Mouse (Mus musculus): ENCODE measurements around the gene Mrvi1. TPM values are rescaled to one million over a fixed set of nuclear protein-coding genes. Genes with fewer than 3 reads are reported as not detected.

Gene Mrvi1
- 0.79 and 0.89 TPM in 2 replicates for polyA plus RNA-seq (2015; fragmentation: Nextera tagmentation; extraction: Ambion mirVana)

- Histone ChIP-seq H3K27me3 (no peaks in the 10 kb centered on the region), H3K9me3 (no peaks in the 10 kb centered on the region), H3K4me1 (replicated peaks) (peaks cover 13% of the 10 kb centered on the region), H3K27ac (peak within 1 kb of the TSS; percentile 48; the same call in 1 of the 2 replicates), H3K36me3 (no peaks in the 10 kb centered on the region), H3K9ac (peak within 1 kb of the TSS; percentile 24; the same call in 1 of the 2 replicates), H3K4me3 (no peak within 1 kb of the TSS), H3K4me2 (no peak within 1 kb of the TSS)
- 68% methylated on average over 7 of the region's 7 CpGs for WGBS
- ATAC-seq (ENCODE audit: low FRiP score): no peak
Observed at GRCm38 (mm10) chr7:110982053-110982705, at the start of gene Mrvi1. Mrvi1 (minus strand) TSS chr7:110982461.

DNA sequence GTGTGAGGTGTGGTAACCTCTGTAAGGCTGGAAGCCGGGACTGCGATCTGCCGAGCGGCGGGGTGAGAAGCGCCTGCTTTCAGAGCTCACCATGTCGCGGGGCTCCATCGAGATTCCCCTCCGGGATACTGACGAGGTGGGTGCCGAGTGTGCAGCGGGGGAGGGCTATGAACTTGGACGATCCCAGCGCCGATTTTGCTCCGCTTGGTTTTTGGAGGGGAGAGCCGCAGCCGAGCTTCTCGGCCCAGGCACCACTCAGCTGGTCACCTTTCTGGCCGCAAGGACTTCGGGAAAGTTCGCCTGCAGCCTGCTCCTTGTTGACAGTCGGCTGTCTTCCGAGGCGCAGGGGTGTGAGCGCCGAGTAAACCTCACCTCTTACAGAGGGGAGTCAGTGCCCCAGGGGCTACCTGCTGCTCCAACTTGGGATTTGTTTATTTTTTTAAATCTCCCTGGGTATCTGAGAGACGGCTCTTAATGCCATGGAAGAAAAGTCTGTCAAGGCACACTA is 46.8 kb upstream of the Mrvi1 start:
- peak overlapping the region; percentile 96 for H3K27ac ChIP-seq
- H3K4me2 ChIP-seq: peak overlapping the region; percentile 66
- no peaks in the 10 kb centered on the region for H3K9me3 ChIP-seq
- peak overlapping the region; percentile 88 for H3K9ac ChIP-seq
- H3K4me1 ChIP-seq (replicated peaks): peaks cover 21% of the 10 kb centered on the region
- peak; percentile 64 for ATAC-seq (ENCODE audit: low FRiP score)
- WGBS: under 1% methylated on average over 29 of the region's 29 CpGs
- H3K36me3 ChIP-seq: peaks cover 26% of the 10 kb centered on the region
- H3K27me3 ChIP-seq: no peaks in the 10 kb centered on the region
- peak overlapping the region; percentile 79 for H3K4me3 ChIP-seq

GRCm38 (mm10) chr7:111028281-111029045 is 46.2 kb upstream of the Mrvi1 start, which contains the start of gene Ctr9:
Ctr9 (plus strand) TSS chr7:111028951.
- WGBS: 7% methylated on average over 45 of the region's 45 CpGs
- H3K36me3 ChIP-seq: peaks cover 21% of the 10 kb centered on the region
- peak within 1 kb of the TSS; percentile 96 for H3K27ac ChIP-seq
- peak within 1 kb of the TSS; percentile 88 for H3K9ac ChIP-seq
- peak; percentile 98 for ATAC-seq (ENCODE audit: low FRiP score)
- H3K4me2 ChIP-seq: peak within 1 kb of the TSS; percentile 66
- no peaks in the 10 kb centered on the region for H3K27me3 ChIP-seq
- H3K9me3 ChIP-seq: no peaks in the 10 kb centered on the region
- peak within 1 kb of the TSS; percentile 79 for H3K4me3 ChIP-seq
- peaks cover 24% of the 10 kb centered on the region for H3K4me1 ChIP-seq (replicated peaks)

DNA sequence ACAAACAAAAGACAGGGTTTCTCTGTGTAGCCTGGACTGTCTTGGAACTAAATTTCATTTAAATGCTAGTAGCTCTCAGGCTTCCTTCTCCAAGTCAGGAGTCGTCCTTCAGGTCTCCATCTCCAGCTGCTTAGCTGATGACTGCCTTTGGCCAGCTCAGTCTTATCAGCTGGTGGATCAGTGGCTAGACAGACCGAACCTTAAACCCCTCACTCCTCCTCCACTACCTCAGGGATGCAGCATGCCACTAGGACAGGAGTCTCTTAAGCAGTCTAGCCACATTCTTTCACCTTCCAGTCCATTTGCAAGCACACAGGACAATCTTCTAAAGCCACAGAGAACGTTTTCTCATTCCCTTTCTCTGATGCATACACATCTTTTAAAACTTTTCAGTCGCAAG is 42.7 kb upstream of the Mrvi1 start:
- ATAC-seq (ENCODE audit: low FRiP score): no peak

GRCm38 (mm10) chr7:111024068-111024594 is 41.9 kb upstream of the Mrvi1 start:
- Histone ChIP-seq H3K9me3 (no peaks in the 10 kb centered on the region), H3K4me1 (replicated peaks) (peaks cover 9% of the 10 kb centered on the region), H3K4me2 (no peak overlapping the region), H3K27ac (0 out of 2 replicates have a peak overlapping the region, but pooled peaks have one; percentile 46), H3K27me3 (no peaks in the 10 kb centered on the region), H3K9ac (0 out of 2 replicates have a peak overlapping the region, but pooled peaks have one; percentile 39), H3K36me3 (no peaks in the 10 kb centered on the region), H3K4me3 (no peak overlapping the region)
- WGBS: 13% methylated on average over 8 of the region's 8 CpGs
- no peak for ATAC-seq (ENCODE audit: low FRiP score)

More for the DNA sequence above, 42.7 kb upstream of the Mrvi1 start:
- no peaks in the 10 kb centered on the region for H3K9me3 ChIP-seq
- H3K4me3 ChIP-seq: no peak overlapping the region
- no peak overlapping the region for H3K4me2 ChIP-seq
- no peak overlapping the region for H3K9ac ChIP-seq
- no peaks in the 10 kb centered on the region for H3K36me3 ChIP-seq
- H3K4me1 ChIP-seq (replicated peaks): peaks cover 15% of the 10 kb centered on the region
- 69% methylated on average over 4 of the region's 4 CpGs for WGBS
- no peaks in the 10 kb centered on the region for H3K27me3 ChIP-seq
- no peak overlapping the region for H3K27ac ChIP-seq

DNA sequence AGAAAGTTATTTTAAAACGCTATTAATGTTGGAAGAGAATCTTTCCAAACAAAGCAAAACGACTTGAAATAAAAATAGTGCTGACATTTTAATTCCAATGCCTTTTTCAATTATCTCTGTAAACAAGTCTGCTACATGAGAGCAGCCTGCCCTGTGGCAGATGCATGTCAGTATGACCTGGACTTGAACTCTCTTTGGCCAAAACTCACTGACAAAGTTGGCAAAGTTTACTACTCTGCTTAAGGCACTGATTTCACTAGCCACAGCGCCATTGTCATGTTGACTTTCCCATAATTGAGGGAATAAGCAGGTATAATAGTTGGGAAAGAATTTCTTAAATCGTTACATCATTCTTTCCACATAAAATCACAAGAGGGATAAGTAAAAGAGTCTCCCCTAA is 38.6 kb upstream of the Mrvi1 start:
- H3K36me3 ChIP-seq: no peaks in the 10 kb centered on the region
- H3K4me2 ChIP-seq: no peak overlapping the region
- H3K4me1 ChIP-seq (replicated peaks): peaks cover 7% of the 10 kb centered on the region
- H3K27ac ChIP-seq: no peak overlapping the region
- 87% methylated on average over 4 of the region's 4 CpGs for WGBS
- no peak overlapping the region for H3K9ac ChIP-seq
- H3K27me3 ChIP-seq: no peaks in the 10 kb centered on the region
- H3K9me3 ChIP-seq: no peaks in the 10 kb centered on the region
- no peak for ATAC-seq (ENCODE audit: low FRiP score)
- H3K4me3 ChIP-seq: no peak overlapping the region

- H3K9ac ChIP-seq: no peak overlapping the region
- no peak overlapping the region for H3K4me2 ChIP-seq
- 80% methylated on average over 3 of the region's 3 CpGs for WGBS
- H3K4me3 ChIP-seq: no peak overlapping the region
- no peaks in the 10 kb centered on the region for H3K9me3 ChIP-seq
- H3K27ac ChIP-seq: no peak overlapping the region
- H3K36me3 ChIP-seq: no peaks in the 10 kb centered on the region
- H3K4me1 ChIP-seq (replicated peaks): no peaks in the 10 kb centered on the region
- no peak for ATAC-seq (ENCODE audit: low FRiP score)
- no peaks in the 10 kb centered on the region for H3K27me3 ChIP-seq
Observed at GRCm38 (mm10) chr7:111016921-111017320, 34.7 kb upstream of the Mrvi1 start.

DNA sequence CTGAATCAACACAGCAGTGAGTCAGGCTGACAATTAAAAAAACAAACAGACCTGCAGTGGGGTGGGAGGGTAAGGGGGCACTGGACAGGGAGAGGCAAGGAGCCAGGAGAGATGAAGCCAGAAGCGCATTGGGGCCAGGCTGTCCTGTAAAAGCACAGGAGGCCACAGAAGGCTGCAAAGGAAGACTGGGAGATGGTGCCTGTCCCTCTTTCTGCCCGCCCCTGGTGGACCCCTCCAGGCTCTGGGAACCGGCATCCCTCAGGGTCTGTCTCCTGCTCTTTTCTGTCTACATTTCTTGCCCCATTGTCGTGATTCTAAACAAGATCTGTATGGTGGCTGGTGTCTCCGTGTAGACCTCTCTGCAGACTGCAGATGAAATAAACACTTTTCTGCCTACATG is 33.5 kb upstream of the Mrvi1 start:
- H3K4me2 ChIP-seq: no peak overlapping the region
- no peaks in the 10 kb centered on the region for H3K9me3 ChIP-seq
- H3K4me1 ChIP-seq (replicated peaks): no peaks in the 10 kb centered on the region
- H3K9ac ChIP-seq: no peak overlapping the region
- WGBS: 67% methylated on average over 5 of the region's 5 CpGs
- ATAC-seq (ENCODE audit: low FRiP score): no peak
- H3K27ac ChIP-seq: no peak overlapping the region
- H3K27me3 ChIP-seq: no peaks in the 10 kb centered on the region
- no peak overlapping the region for H3K4me3 ChIP-seq
- H3K36me3 ChIP-seq: no peaks in the 10 kb centered on the region

- ATAC-seq (ENCODE audit: low FRiP score): peak; percentile 69; the same call in 1 of the 2 replicates
- Histone ChIP-seq H3K36me3 (no peaks in the 10 kb centered on the region), H3K27ac (no peak overlapping the region), H3K4me2 (no peak overlapping the region), H3K9me3 (no peaks in the 10 kb centered on the region), H3K27me3 (no peaks in the 10 kb centered on the region), H3K4me3 (no peak overlapping the region), H3K9ac (no peak overlapping the region), H3K4me1 (replicated peaks) (no peaks in the 10 kb centered on the region)
- WGBS: 39% methylated on average over 5 of the region's 5 CpGs
Observed at GRCm38 (mm10) chr7:111014893-111015292, 32.6 kb upstream of the Mrvi1 start.

GRCm38 (mm10) chr7:111014039-111014605 is 31.9 kb upstream of the Mrvi1 start:
- no peaks in the 10 kb centered on the region for H3K4me1 ChIP-seq (replicated peaks)
- H3K4me2 ChIP-seq: no peak overlapping the region
- no peaks in the 10 kb centered on the region for H3K36me3 ChIP-seq
- ATAC-seq (ENCODE audit: low FRiP score): no peak
- 82% methylated on average over 7 of the region's 7 CpGs for WGBS
- H3K27me3 ChIP-seq: no peaks in the 10 kb centered on the region
- no peaks in the 10 kb centered on the region for H3K9me3 ChIP-seq
- H3K9ac ChIP-seq: no peak overlapping the region
- H3K27ac ChIP-seq: no peak overlapping the region
- H3K4me3 ChIP-seq: no peak overlapping the region

GRCm38 (mm10) chr7:111004136-111004840 is 22.0 kb upstream of the Mrvi1 start:
- H3K4me3 ChIP-seq: no peak overlapping the region
- no peak for ATAC-seq (ENCODE audit: low FRiP score)
- H3K4me2 ChIP-seq: no peak overlapping the region
- H3K36me3 ChIP-seq: no peaks in the 10 kb centered on the region
- H3K4me1 ChIP-seq (replicated peaks): no peaks in the 10 kb centered on the region
- 93% methylated on average over 3 of the region's 3 CpGs for WGBS
- H3K9me3 ChIP-seq: no peaks in the 10 kb centered on the region
- H3K9ac ChIP-seq: no peak overlapping the region
- no peaks in the 10 kb centered on the region for H3K27me3 ChIP-seq
- H3K27ac ChIP-seq: no peak overlapping the region

Measured in hindbrain, embryonic 13.5 days (tissue).